Mouse (Mus musculus): ENCODE measurements around the gene Meaf6.

DNA sequence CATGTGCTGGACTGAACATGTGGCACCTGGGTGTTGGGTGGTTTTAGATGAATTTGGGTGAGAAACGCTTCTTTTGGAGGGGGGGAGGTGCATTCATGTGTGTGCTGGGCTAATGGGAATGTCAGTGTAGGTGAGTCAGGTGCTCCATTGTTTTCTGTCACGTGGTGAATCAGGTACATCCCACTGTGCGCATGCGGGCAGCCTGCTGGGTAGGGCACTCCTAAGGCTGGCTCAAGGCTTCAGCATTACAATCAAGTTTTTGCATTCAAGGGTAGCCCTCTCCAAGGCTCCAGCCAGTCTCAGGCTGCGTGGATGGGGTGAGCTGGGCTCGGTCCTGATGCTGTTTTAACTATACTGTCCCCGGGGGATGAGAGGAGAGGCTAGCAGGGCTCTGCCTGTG lies 77.8 kb downstream of the Meaf6 start:
- no peak for TF ChIP-seq CTCF (IDR thresholded peaks at IDR 0.05; ENCODE audit: borderline replicate concordance, extremely low read depth, insufficient read depth, insufficient read length)
- no peak for TF ChIP-seq POLR2A (IDR thresholded peaks at IDR 0.05; ENCODE audit: borderline replicate concordance, extremely low read depth, insufficient read depth, insufficient read length, poor library complexity, severe bottlenecking)
